Mouse (Mus musculus): ENCODE data around the gene Reln. TPM values are rescaled to one million over a fixed set of nuclear protein-coding genes. Genes with fewer than 3 reads are reported as not detected.
A peak's percentile ranks its signal among the peaks of the same experiment; 100 is the strongest.

Reln gene
- polyA plus RNA-seq, 1 experiment from 2014 or later: 45.8 TPM

GRCm38 (mm10) chr5:21961796-21962195 lies 382.7 kb downstream of the Reln start:
- Histone ChIP-seq H3K9me3 (no peaks in the 10 kb centered on the region), H3K9ac (no peak overlapping the region), H3K27ac (replicated peaks) (no peak overlapping the region), H3K4me2 (no peak overlapping the region), H3K4me1 (replicated peaks) (no peaks in the 10 kb centered on the region), H3K36me3 (0 out of 2 replicates have a peak, but pooled peaks cover 15% of the 10 kb centered on the region), H3K4me3 (no peak overlapping the region), H3K27me3 (no peaks in the 10 kb centered on the region)
- ATAC-seq (ENCODE audit: low read depth): no peak
- WGBS: 91% methylated on average over 1 of the region's 1 CpGs

- Histone ChIP-seq H3K27ac (replicated peaks) (no peak overlapping the region), H3K4me1 (replicated peaks) (no peaks in the 10 kb centered on the region), H3K4me2 (no peak overlapping the region), H3K4me3 (no peak overlapping the region), H3K36me3 (0 out of 2 replicates have a peak, but pooled peaks cover 15% of the 10 kb centered on the region), H3K27me3 (no peaks in the 10 kb centered on the region), H3K9ac (no peak overlapping the region), H3K9me3 (no peaks in the 10 kb centered on the region)
- no peak for ATAC-seq (ENCODE audit: low read depth)
- 77% methylated on average over 14 of the region's 14 CpGs for WGBS
Measured at GRCm38 (mm10) chr5:21960151-21960550, 384.4 kb downstream of the Reln start.

- no peaks in the 10 kb centered on the region for H3K4me1 ChIP-seq (replicated peaks)
- no peak overlapping the region for H3K27ac ChIP-seq (replicated peaks)
- no peak overlapping the region for H3K4me3 ChIP-seq
- no peak for ATAC-seq (ENCODE audit: low read depth)
- H3K9ac ChIP-seq: no peak overlapping the region
- WGBS: 66% methylated on average over 4 of the region's 4 CpGs
- H3K4me2 ChIP-seq: no peak overlapping the region
- H3K9me3 ChIP-seq: no peaks in the 10 kb centered on the region
- 0 out of 2 replicates have a peak, but pooled peaks cover 15% of the 10 kb centered on the region for H3K36me3 ChIP-seq
- H3K27me3 ChIP-seq: no peaks in the 10 kb centered on the region
Measured at GRCm38 (mm10) chr5:21957586-21957985, 386.9 kb downstream of the Reln start.

GRCm38 (mm10) chr5:21957061-21957460 lies 387.4 kb downstream of the Reln start:
- Histone ChIP-seq H3K36me3 (0 out of 2 replicates have a peak, but pooled peaks cover 15% of the 10 kb centered on the region), H3K27me3 (no peaks in the 10 kb centered on the region), H3K4me2 (no peak overlapping the region), H3K4me3 (no peak overlapping the region), H3K9me3 (no peaks in the 10 kb centered on the region), H3K4me1 (replicated peaks) (no peaks in the 10 kb centered on the region), H3K27ac (replicated peaks) (no peak overlapping the region), H3K9ac (no peak overlapping the region)
- ATAC-seq (ENCODE audit: low read depth): no peak
- 82% methylated on average over 4 of the region's 4 CpGs for WGBS

- H3K4me3 ChIP-seq: no peak overlapping the region
- 0 out of 2 replicates have a peak, but pooled peaks have one; percentile 44 for ATAC-seq (ENCODE audit: low read depth)
- no peaks in the 10 kb centered on the region for H3K36me3 ChIP-seq
- no peak overlapping the region for H3K4me2 ChIP-seq
- H3K27ac ChIP-seq (replicated peaks): no peak overlapping the region
- no peaks in the 10 kb centered on the region for H3K9me3 ChIP-seq
- peaks cover 19% of the 10 kb centered on the region for H3K4me1 ChIP-seq (replicated peaks)
- WGBS: 56% methylated on average over 7 of the region's 7 CpGs
- H3K9ac ChIP-seq: no peak overlapping the region
- no peaks in the 10 kb centered on the region for H3K27me3 ChIP-seq
Measured at GRCm38 (mm10) chr5:21949507-21949897, 395.0 kb downstream of the Reln start.

GRCm38 (mm10) chr5:21948736-21949506 lies 395.6 kb downstream of the Reln start:
- peaks cover 19% of the 10 kb centered on the region for H3K4me1 ChIP-seq (replicated peaks)
- no peaks in the 10 kb centered on the region for H3K9me3 ChIP-seq
- 0 out of 2 replicates have a peak overlapping the region, but pooled peaks have one; percentile 13 for H3K27ac ChIP-seq (replicated peaks)
- H3K4me3 ChIP-seq: no peak overlapping the region
- peak; percentile 64; the same call in 1 of the 2 replicates for ATAC-seq (ENCODE audit: low read depth)
- H3K9ac ChIP-seq: no peak overlapping the region
- H3K27me3 ChIP-seq: no peaks in the 10 kb centered on the region
- no peak overlapping the region for H3K4me2 ChIP-seq
- 70% methylated on average over 11 of the region's 11 CpGs for WGBS
- H3K36me3 ChIP-seq: no peaks in the 10 kb centered on the region

- peak; percentile 80 for ATAC-seq (ENCODE audit: low read depth)
- no peak overlapping the region for H3K9ac ChIP-seq
- H3K36me3 ChIP-seq: no peaks in the 10 kb centered on the region
- H3K4me3 ChIP-seq: no peak overlapping the region
- H3K27me3 ChIP-seq: no peaks in the 10 kb centered on the region
- peaks cover 19% of the 10 kb centered on the region for H3K4me1 ChIP-seq (replicated peaks)
- H3K9me3 ChIP-seq: no peaks in the 10 kb centered on the region
- 39% methylated on average over 9 of the region's 9 CpGs for WGBS
- H3K27ac ChIP-seq (replicated peaks): peak overlapping the region; percentile 33; the same call in 1 of the 2 replicates
- H3K4me2 ChIP-seq: no peak overlapping the region
Measured at GRCm38 (mm10) chr5:21947610-21948381, 396.7 kb downstream of the Reln start.

GRCm38 (mm10) chr5:21944579-21944978 lies 399.9 kb downstream of the Reln start:
- 97% methylated on average over 1 of the region's 1 CpGs for WGBS
- no peak overlapping the region for H3K9ac ChIP-seq
- no peak for ATAC-seq (ENCODE audit: low read depth)
- peaks cover 24% of the 10 kb centered on the region for H3K4me1 ChIP-seq (replicated peaks)
- H3K4me3 ChIP-seq: no peak overlapping the region
- no peak overlapping the region for H3K27ac ChIP-seq (replicated peaks)
- H3K36me3 ChIP-seq: no peaks in the 10 kb centered on the region
- no peaks in the 10 kb centered on the region for H3K27me3 ChIP-seq
- no peak overlapping the region for H3K4me2 ChIP-seq
- no peaks in the 10 kb centered on the region for H3K9me3 ChIP-seq

GRCm38 (mm10) chr5:21939405-21939804 lies 405.1 kb downstream of the Reln start:
- ATAC-seq (ENCODE audit: low read depth): no peak
- Histone ChIP-seq H3K4me3 (no peak overlapping the region), H3K4me2 (no peak overlapping the region), H3K4me1 (replicated peaks) (peaks cover 18% of the 10 kb centered on the region), H3K9ac (no peak overlapping the region), H3K27ac (replicated peaks) (no peak overlapping the region), H3K36me3 (peaks cover 3% of the 10 kb centered on the region; the same call in 1 of the 2 replicates), H3K9me3 (no peaks in the 10 kb centered on the region), H3K27me3 (no peaks in the 10 kb centered on the region)
- WGBS: 89% methylated on average over 9 of the region's 9 CpGs

GRCm38 (mm10) chr5:21938138-21938537 lies 406.4 kb downstream of the Reln start:
- no peak for ATAC-seq (ENCODE audit: low read depth)
- WGBS: 88% methylated on average over 5 of the region's 5 CpGs

GRCm38 (mm10) chr5:21936627-21937026 lies 407.9 kb downstream of the Reln start:
- H3K27ac ChIP-seq (replicated peaks): no peak overlapping the region
- H3K9me3 ChIP-seq: no peaks in the 10 kb centered on the region
- no peak overlapping the region for H3K4me3 ChIP-seq
- H3K4me1 ChIP-seq (replicated peaks): peaks cover 31% of the 10 kb centered on the region
- no peak overlapping the region for H3K9ac ChIP-seq
- H3K4me2 ChIP-seq: no peak overlapping the region
- peaks cover 3% of the 10 kb centered on the region; the same call in 1 of the 2 replicates for H3K36me3 ChIP-seq
- 88% methylated on average over 2 of the region's 2 CpGs for WGBS
- no peak for ATAC-seq (ENCODE audit: low read depth)
- H3K27me3 ChIP-seq: no peaks in the 10 kb centered on the region

More at GRCm38 (mm10) chr5:21938138-21938537, 406.4 kb downstream of the Reln start:
- Histone ChIP-seq H3K4me3 (no peak overlapping the region), H3K27ac (replicated peaks) (no peak overlapping the region), H3K9ac (no peak overlapping the region), H3K27me3 (no peaks in the 10 kb centered on the region), H3K9me3 (no peaks in the 10 kb centered on the region), H3K4me2 (no peak overlapping the region), H3K4me1 (replicated peaks) (peaks cover 27% of the 10 kb centered on the region), H3K36me3 (peaks cover 3% of the 10 kb centered on the region; the same call in 1 of the 2 replicates)

- Histone ChIP-seq H3K9me3 (no peaks in the 10 kb centered on the region), H3K36me3 (peaks cover 3% of the 10 kb centered on the region; the same call in 1 of the 2 replicates), H3K27ac (replicated peaks) (no peak overlapping the region), H3K27me3 (no peaks in the 10 kb centered on the region), H3K4me3 (no peak overlapping the region), H3K4me2 (no peak overlapping the region), H3K9ac (no peak overlapping the region), H3K4me1 (replicated peaks) (peaks cover 30% of the 10 kb centered on the region)
- WGBS: 80% methylated on average over 5 of the region's 5 CpGs
- no peak for ATAC-seq (ENCODE audit: low read depth)
Measured at GRCm38 (mm10) chr5:21936096-21936495, 408.4 kb downstream of the Reln start.

Data from neural tube, embryonic 13.5 days (tissue).